Mouse (Mus musculus) forebrain, embryonic 11.5 days (tissue): Measurements from ENCODE around the gene Gm49336. TPM values are rescaled to one million over a fixed set of nuclear protein-coding genes. Genes with fewer than 3 reads are reported as not detected.

Source experiments
- ATAC-seq: fragments of 200-750 bp; cut with Nextera tagmentation; replicated peaks from 2 replicates; pipeline ENCODE4 v1.8.0; 2017; ENCODE audit warnings: moderate TSS enrichment; ENCODE audit not compliant: low FRiP score
- DNase-seq: peaks from one replicate; pipeline ENCODE4 v3.0.0-alpha.2; 2017; ENCODE audit warnings: low spot score
- H3K27ac ChIP-seq: fragments of 300-500 bp; sonication (generic); 2 replicates; pipeline ENCODE4 v1.5.1; 2014; ENCODE audit warnings: low read depth, low read length
- H3K27me3 ChIP-seq: fragments of 300-500 bp; sonication (generic); 2 replicates; pipeline ENCODE4 v1.6.1; 2014; ENCODE audit warnings: mild to moderate bottlenecking, low read length, mixed read lengths; ENCODE audit not compliant: control insufficient read depth, insufficient read depth
- H3K36me3 ChIP-seq: fragments of 300-500 bp; sonication (generic); 2 replicates; pipeline ENCODE4 v1.6.1; 2014; ENCODE audit warnings: mild to moderate bottlenecking, low read length, moderate library complexity, mixed read lengths; ENCODE audit not compliant: control insufficient read depth, insufficient read depth
- H3K4me1 ChIP-seq: fragments of 300-500 bp; sonication (generic); replicated peaks from 2 replicates; pipeline ENCODE4 v1.6.1; 2014; ENCODE audit warnings: low read length, mixed read lengths; ENCODE audit not compliant: control insufficient read depth, insufficient read depth
- H3K4me2 ChIP-seq: fragments of 300-500 bp; sonication (generic); 2 replicates; pipeline ENCODE4 v1.6.1; 2014; ENCODE audit warnings: low read depth, mild to moderate bottlenecking, low read length, moderate library complexity, mixed read lengths; ENCODE audit not compliant: severe bottlenecking
- H3K4me3 ChIP-seq: fragments of 300-500 bp; sonication (generic); 2 replicates; pipeline ENCODE4 v1.5.1; 2014; ENCODE audit warnings: low read depth, low read length
- H3K9ac ChIP-seq: fragments of 300-500 bp; sonication (generic); 2 replicates; pipeline ENCODE4 v1.6.1; 2014; ENCODE audit warnings: low read length
- H3K9me3 ChIP-seq: fragments of 300-500 bp; sonication (generic); 2 replicates; pipeline ENCODE4 v1.6.1; 2016; ENCODE audit warnings: low read length, mixed read lengths; ENCODE audit not compliant: control insufficient read depth
- WGBS: fragments of 180-500 bp; shearing (Covaris S2); extraction: QIAGEN DNeasy Blood & Tissue Kit; methylation state at CpG from one replicate; pipeline ENCODE4 v1.1.7; 2014; 5-methylcytosine and 5-hydroxymethylcytosine counted together
- microRNA counts: library from miRNA; unstranded; fragments of <30 nt; microRNA quantifications from one replicate; lab custom pipeline; 2015
- microRNA-seq: library from miRNA; unstranded; fragments of <30 nt; microRNA quantifications from one replicate; pipeline ENCODE4, GENCODE M21; 2016; ENCODE audit not compliant: insufficient number of aligned reads
- polyA plus RNA-seq: library from polyadenylated mRNA; unstranded; fragments of >200 nt; fragmentation: Nextera tagmentation; extraction: Ambion mirVana; gene quantifications from 2 replicates; pipeline ENCODE4 v1.2.1, GENCODE M21; 2014

Gene Gm49336
- polyA plus RNA-seq, 1 experiment from 2014 or later = 84.0 TPM

DNA sequence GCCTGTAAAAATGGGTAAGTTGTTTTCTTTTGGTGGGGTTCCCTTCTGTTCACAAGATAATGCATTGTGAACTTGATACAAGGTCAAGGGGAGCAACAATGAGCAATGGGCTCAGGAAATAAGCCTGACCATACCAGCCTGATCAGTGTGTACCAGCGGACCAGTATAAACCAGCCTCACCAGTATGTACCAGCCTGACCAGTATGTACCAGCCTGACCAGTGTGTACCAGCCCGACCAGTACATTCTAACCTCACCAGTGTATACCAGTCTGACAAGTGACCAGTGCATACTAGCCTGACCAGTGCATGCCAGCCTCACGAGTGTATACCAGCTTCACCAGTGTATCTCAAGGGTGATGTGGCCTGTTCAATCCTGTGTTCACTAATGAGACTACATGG, 87.9 kb downstream of the Gm49336 start:
- H3K27ac ChIP-seq = no peak overlapping the region
- no peak overlapping the region for H3K4me2 ChIP-seq
- H3K27me3 ChIP-seq = no peaks in the 10 kb centered on the region
- H3K36me3 ChIP-seq = no peaks in the 10 kb centered on the region
- no peaks in the 10 kb centered on the region for H3K9me3 ChIP-seq
- ATAC-seq = no peak
- no peak for DNase-seq
- no peak overlapping the region for H3K9ac ChIP-seq
- H3K4me1 ChIP-seq = no peaks in the 10 kb centered on the region
- H3K4me3 ChIP-seq = no peak overlapping the region
- WGBS = 88% methylated on average over 3 of the region's 3 CpGs

MicroRNAs encoded within 50 kb of the gene (microRNA counts, 519-probe panel; counts per million panel counts)
- microRNA mmu-miR-719 (lab: Ali Mortazavi, UCI) = 31.2 counts per million

Small RNA genes within 50 kb of the gene (microRNA-seq; reads per million reads assigned to microRNA genes)
- gene Mir719 = not detected

Other genes starting within 250 kb of the Gm49336 start
- gene Atp8a2, start 54.3 kb downstream of the Gm49336 start, polyA plus RNA-seq = 4.9 and 6.8 TPM in 2 replicates
- gene Nupl1, start 76 bp downstream of the Gm49336 start, polyA plus RNA-seq = not detected in 2 replicates
- gene Mtmr6, start 13.7 kb upstream of the Gm49336 start, polyA plus RNA-seq = 44.3 and 45.0 TPM in 2 replicates
- gene Amer2, start 121.8 kb upstream of the Gm49336 start, polyA plus RNA-seq = 20.5 and 22.3 TPM in 2 replicates